Mouse (Mus musculus): ENCODE results near the gene Bicc1.
"Not testable (repeated sequence)": the region's sequence is repeated elsewhere in the genome, so short reads cannot be mapped to it uniquely, and the experiment has no call there.

Bicc1 gene

DNA sequence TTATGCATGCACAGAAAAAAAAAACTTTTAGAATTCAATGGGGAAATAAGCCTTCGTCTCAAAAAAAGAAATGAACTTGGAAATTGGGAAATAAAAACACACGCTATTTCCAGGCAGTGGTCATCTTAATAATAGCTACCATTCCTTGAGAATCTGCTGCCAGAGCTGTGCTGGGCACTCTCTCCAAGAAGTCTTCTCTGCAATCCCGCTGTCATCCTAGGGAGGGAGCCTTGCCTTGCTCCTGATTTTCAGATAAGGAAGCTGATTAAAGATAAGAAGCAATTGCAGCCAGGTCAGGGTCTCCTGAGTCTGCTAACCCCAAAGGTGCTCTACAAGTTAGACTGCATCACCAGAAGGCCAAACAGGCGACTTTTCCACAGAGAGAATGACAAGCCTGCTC is 161.4 kb downstream of the Bicc1 start:
- DNase-seq (ENCODE audit: low read depth, low spot score) = no peak

- no peak for DNase-seq (ENCODE audit: low read depth, low spot score)
Observed at GRCm38 (mm10) chr10:70996051-70996450, 163.4 kb downstream of the Bicc1 start.

- DNase-seq (ENCODE audit: low read depth, low spot score) = no peak
Observed at GRCm38 (mm10) chr10:70994135-70994497, 165.4 kb downstream of the Bicc1 start.

- DNase-seq (ENCODE audit: low read depth, low spot score) = no peak
Observed at GRCm38 (mm10) chr10:70993497-70994134, 165.9 kb downstream of the Bicc1 start.

DNA sequence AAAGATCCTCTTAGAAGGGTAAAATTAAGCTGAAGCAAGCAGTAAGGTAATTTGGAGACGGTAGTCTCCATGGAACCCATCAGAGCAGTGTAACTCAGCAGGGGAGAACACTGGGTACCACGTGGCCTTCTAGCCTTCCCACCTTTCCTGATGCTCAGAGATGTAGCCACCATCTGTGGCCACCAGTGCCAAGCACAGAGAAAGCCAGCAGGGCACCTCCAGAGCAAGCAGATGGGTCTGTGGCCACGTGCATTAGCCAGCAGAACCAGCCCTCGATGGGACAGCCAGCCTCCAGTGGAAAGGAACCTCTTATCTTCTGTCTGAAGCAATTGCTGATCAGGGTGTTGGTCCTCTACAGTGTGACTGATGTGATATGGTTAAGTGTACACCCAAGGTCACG is 172.1 kb downstream of the Bicc1 start:
- no peak for DNase-seq (ENCODE audit: low read depth, low spot score)

GRCm38 (mm10) chr10:70983036-70983670 is 176.3 kb downstream of the Bicc1 start:
- DNase-seq (ENCODE audit: low read depth, low spot score) = no peak

DNA sequence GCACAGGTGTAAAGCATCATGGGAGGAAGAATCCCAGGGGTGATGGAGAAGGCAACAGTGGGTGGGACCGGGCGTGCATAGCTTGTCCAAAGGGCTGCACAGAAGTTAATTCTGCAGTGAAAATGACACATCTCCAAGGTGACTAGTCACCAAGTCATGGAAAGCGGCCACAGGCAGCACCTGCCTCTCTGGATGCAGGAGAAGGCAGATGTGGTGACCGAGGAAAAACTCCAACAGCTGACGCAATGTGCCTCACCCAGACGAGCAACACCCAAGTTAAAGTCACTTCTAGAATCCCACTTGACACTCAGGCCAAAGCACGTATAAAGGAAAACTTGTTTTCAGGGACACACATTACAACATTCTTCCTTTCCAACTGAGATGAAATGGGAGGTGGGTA is 177.3 kb downstream of the Bicc1 start:
- DNase-seq (ENCODE audit: low read depth, low spot score) = no peak

- DNase-seq (ENCODE audit: low read depth, low spot score) = no peak
Observed at GRCm38 (mm10) chr10:70979657-70980056, 179.8 kb downstream of the Bicc1 start.

DNA sequence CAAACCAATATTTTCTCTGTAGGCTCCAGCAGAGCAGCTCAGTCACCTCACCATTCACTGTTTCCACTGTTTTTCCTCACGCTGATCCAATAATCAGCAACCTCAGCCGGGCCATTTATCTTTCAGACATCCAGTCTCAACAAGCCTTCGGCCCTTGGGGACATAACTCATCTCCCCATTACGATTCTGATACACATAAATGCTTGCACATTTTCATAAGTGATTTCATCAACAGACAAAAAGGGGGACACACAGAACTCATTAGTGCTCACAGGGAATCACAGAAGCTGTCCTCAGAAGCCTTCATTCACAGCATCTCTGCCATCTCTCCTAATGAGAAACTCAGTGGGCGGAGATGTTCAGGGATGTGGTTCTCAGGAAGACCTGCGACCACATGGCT is 182.4 kb downstream of the Bicc1 start:
- DNase-seq (ENCODE audit: low read depth, low spot score) = no peak

DNA sequence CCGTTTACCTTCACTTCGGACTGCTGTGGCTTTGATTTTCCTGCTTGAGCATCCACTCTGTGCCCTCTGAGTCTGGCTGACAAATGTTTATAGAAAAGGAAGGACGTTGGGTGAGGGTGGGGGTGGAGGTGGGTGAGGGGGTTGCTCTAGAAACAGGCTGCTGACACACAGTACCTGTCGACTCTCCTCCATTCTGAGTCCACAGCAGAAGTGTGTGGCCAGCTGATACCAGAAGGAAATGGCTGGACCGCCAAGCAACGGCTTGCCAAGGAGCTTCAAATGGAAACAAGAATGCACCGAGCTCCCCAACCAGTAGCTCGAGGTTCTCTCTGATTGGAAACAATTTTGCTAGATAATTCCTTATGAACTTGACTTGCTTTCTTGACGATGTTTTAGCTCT is 182.9 kb downstream of the Bicc1 start:
- DNase-seq (ENCODE audit: low read depth, low spot score) = no peak

DNA sequence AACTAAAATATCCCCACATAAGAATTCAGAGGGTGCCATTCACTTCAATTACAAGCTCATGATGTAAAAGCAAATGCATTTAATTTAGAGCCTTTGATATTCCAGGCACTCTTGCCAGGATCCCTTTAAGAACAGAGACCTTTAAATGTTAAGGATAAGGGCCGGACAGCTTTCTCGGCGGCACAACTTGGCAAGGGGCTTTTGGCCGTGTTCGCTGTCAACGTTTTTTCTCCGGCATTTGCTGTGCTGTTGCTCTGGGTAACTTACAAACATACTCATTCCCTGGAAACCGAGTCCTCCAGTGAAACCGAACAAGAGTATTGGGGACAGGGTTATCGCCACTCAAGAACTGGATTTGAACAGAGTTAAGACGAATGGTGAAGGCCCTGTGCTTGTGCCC is 188.3 kb downstream of the Bicc1 start:
- no peak for DNase-seq (ENCODE audit: low read depth, low spot score)

- DNase-seq (ENCODE audit: low read depth, low spot score) = no peak
Observed at GRCm38 (mm10) chr10:70968848-70969683, 190.4 kb downstream of the Bicc1 start.

DNA sequence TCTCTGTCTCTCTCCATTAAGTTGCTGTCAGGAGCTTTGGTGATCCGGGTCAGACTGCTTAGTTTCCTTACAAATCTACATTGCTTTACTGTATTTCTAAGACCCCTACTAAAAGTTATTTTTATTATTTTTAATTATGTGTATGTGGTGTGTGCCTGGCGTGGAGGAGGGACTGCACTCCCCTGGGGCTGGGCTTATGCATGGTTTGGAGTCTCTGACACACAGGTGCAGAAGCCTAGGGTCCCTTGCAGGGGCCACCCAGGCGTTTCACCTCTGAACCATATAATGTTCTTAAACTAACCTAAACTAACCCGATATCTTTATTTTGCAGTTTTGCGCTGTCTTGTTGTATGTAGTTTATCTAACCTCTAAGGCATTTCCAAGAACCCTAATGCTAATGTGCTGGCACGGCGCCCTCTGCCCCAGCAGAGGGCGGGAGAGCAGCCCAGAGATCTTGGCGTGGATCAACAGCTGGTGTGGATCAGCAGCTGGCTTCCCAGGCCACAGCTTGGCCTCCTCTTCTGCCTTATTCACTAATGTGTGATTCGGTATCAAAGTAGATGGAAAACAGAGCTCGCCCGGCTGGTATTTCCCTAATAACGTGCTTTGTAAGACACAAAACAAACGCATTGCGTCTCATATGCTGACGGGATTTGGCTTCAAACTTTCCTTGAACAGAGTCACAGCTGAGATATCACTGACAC is 192.7 kb downstream of the Bicc1 start:
- DNase-seq (ENCODE audit: low read depth, low spot score) = no peak

DNA sequence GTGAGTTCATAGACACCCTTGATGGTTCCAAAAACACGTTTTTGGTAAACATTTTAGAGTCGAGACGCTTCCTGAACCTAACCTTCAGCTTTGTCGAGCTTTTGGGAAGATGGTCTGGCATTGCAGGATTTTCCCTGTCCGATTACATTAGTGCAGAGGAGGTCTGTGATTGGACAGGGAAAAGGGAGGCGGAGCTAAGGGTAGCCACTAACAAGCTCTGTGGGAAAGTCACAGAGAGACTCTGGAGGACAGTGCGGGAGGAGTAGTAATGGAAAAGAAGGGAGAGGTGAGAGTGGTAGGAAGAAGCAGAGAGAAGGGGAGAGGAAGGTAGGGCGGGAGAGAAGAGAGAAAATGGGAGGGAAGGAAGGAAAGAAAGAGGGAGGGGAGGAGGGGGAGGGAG is 194.8 kb downstream of the Bicc1 start:
- DNase-seq (ENCODE audit: low read depth, low spot score) = no peak

DNA sequence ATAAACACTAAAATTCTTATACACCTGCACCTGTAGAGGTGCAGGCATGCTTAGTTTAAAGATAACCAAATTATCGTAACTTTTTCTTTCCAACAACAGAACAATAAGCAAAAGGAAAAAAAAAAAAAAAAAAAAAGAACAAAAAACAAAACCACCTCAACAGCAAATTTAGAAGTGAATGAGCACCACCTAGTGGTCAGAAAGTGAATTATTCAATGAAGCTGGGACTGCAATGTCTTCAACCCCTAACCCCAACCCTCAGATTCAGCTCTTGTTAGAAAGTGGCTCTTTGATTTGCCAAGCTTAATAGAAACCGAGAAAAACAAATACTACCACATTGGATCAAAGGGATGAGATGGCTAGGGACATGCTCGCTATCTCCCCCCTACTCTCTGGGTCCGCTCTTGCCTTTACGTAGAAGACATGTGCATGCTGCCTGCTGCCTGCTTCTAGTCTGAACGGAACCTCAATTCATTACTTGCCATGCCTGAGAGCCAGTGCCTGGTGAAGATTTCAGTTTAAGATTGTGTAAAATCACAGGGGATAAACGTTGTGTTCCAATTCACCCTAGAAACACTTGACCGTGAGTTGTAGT is 195.8 kb downstream of the Bicc1 start:
- DNase-seq (ENCODE audit: low read depth, low spot score) = peak; percentile 1

DNA sequence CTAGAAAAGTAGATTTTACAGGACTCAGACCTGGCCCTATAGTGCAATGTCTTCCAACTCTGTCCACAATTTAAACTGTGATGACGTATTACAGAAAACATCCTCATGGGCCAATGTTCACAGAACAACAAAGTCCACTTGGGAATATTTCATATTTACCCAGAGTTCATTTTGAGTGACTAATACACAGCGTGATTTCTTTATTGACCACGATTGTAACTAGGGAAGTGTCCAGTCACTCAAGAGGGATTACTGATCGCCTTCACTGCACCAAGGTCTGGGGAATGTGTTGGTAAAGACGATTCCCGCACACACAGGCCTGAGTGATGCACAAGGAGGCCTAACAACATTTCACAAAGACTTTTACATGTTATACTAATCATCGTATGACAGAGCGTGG is 197.9 kb downstream of the Bicc1 start:
- DNase-seq (ENCODE audit: low read depth, low spot score) = no peak

DNA sequence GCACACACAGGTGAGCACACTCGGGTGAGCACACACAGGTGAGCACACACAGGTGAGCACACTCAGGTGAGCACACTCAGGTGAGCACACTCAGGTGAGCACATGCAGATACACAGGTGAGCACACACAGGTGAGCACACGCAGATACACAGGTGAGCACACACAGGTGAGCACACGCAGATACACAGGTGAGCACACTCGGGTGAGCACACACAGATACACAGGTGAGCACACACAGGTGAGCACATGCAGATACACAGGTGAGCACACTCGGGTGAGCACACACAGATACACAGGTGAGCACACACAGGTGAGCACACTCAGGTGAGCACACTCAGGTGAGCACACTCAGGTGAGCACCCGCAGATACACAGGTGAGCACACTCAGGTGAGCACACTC is 199.1 kb downstream of the Bicc1 start:
- not testable (repeated sequence) for DNase-seq (ENCODE audit: low read depth, low spot score)

DNA sequence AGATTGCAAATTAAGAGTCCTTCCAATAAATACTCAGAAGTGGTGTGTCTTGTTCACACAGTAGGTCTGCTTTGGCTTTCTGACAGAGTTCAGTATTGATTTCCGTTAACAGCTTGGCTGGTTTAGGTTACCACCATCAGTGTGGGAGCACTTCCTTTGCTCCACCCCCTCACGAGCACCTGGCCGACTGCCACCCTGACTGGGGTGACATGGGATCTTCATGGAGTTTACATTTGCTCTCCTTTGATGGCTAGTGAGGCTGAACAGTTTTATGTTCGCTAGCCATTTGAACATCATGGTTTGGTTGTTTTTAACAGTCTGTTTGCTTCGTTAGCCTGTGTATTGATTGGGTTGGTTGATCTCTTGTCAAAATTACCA is 206.7 kb downstream of the Bicc1 start:
- DNase-seq (ENCODE audit: low read depth, low spot score) = no peak

GRCm38 (mm10) chr10:70952056-70952769 is 207.3 kb downstream of the Bicc1 start:
- DNase-seq (ENCODE audit: low read depth, low spot score) = no peak

GRCm38 (mm10) chr10:70950105-70950424 is 209.4 kb downstream of the Bicc1 start:
- no peak for DNase-seq (ENCODE audit: low read depth, low spot score)
